Mouse (Mus musculus) ES-CJ7 (cell line): ENCODE data around the gene Ostm1.

Experiments used
- DNase-seq: peaks from one replicate; pipeline ENCODE4 v3.0.0; 2011; ENCODE audit warnings: low read depth, low spot score

Ostm1 gene

GRCm38 (mm10) chr10:42625907-42626306 is 42.3 kb downstream of the Ostm1 start:
- no peak for DNase-seq

GRCm38 (mm10) chr10:42630596-42631355 is 47.2 kb downstream of the Ostm1 start:
- no peak for DNase-seq

GRCm38 (mm10) chr10:42631754-42632452 is 48.3 kb downstream of the Ostm1 start:
- DNase-seq, result no peak

- DNase-seq, result no peak
These were observed 49.1 kb downstream of the Ostm1 start for GRCm38 (mm10) chr10:42632453-42633360.

- DNase-seq, result no peak
These were observed 49.9 kb downstream of the Ostm1 start for GRCm38 (mm10) chr10:42633361-42634121.

- no peak for DNase-seq
These were observed 50.6 kb downstream of the Ostm1 start for GRCm38 (mm10) chr10:42634122-42634720.

GRCm38 (mm10) chr10:42635046-42635445 is 51.4 kb downstream of the Ostm1 start:
- no peak for DNase-seq

GRCm38 (mm10) chr10:42635566-42636359 is 52.1 kb downstream of the Ostm1 start:
- no peak for DNase-seq

- DNase-seq, result no peak
These were observed 52.9 kb downstream of the Ostm1 start for GRCm38 (mm10) chr10:42636360-42637182.

GRCm38 (mm10) chr10:42637183-42637788 is 53.7 kb downstream of the Ostm1 start:
- peak; percentile 86 for DNase-seq

- DNase-seq, result peak; percentile 51
These were observed 56.2 kb downstream of the Ostm1 start for GRCm38 (mm10) chr10:42639856-42640255.

- peak; percentile 75 for DNase-seq
These were observed 60.0 kb downstream of the Ostm1 start for GRCm38 (mm10) chr10:42643638-42644037.

- peak; percentile 97 for DNase-seq
These were observed 62.7 kb downstream of the Ostm1 start for GRCm38 (mm10) chr10:42646340-42646739.

- no peak for DNase-seq
These were observed 78.3 kb downstream of the Ostm1 start for GRCm38 (mm10) chr10:42661916-42662315.

GRCm38 (mm10) chr10:42669970-42670369 is 86.3 kb downstream of the Ostm1 start:
- no peak for DNase-seq

- DNase-seq, result no peak
These were observed 89.2 kb downstream of the Ostm1 start for GRCm38 (mm10) chr10:42672798-42673197.

- DNase-seq, result no peak
These were observed 91.9 kb downstream of the Ostm1 start for GRCm38 (mm10) chr10:42675571-42675970.

GRCm38 (mm10) chr10:42678331-42678730 is 94.7 kb downstream of the Ostm1 start:
- no peak for DNase-seq
